Mouse (Mus musculus): ENCODE measurements around the gene Naa35.

DNA sequence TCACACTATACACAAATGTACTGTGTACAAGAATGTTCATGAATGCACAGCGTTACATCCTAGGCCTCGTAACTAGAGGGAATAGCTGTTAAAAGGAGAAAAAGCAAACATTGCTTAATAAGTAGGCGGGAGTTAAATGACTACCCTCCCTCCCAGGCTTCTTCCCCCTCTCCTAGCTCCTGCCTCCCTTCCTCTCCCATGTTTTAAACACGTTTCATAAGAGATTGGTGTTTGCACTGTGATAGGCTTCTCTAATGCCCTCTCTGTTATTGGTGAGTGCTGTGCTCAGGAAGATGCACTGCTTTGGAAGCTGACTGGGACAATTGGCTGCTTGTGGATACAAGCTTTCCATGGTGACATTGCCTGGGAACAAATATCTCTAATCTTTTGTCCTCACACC, 30.5 kb downstream of the Naa35 start:
- no peak for TF ChIP-seq CTCF (IDR thresholded peaks at IDR 0.05; ENCODE audit: control insufficient read depth, insufficient read depth, insufficient read length)
- TF ChIP-seq CEBPB (IDR thresholded peaks at IDR 0.05; ENCODE audit: low read depth) = no peak
- no peak for TF ChIP-seq MYOD1 (IDR thresholded peaks at IDR 0.05; ENCODE audit: control insufficient read depth, insufficient read length, low read depth)
- no peak for TF ChIP-seq MAX (IDR thresholded peaks at IDR 0.05)
- TF ChIP-seq MYOG (IDR thresholded peaks at IDR 0.05; ENCODE audit: control insufficient read depth, extremely low read depth, insufficient read length) = no peak
